Mouse (Mus musculus) gastrocnemius, adult 18-20 months (tissue): ENCODE data around the gene Epo. TPM values are rescaled to one million over a fixed set of nuclear protein-coding genes. Genes with fewer than 3 reads are reported as not detected.

ENCODE experiments used
- DNase-seq: peaks from one replicate; pipeline ENCODE4 v3.0.0; 2021; ENCODE audit warnings: low spot score
- total RNA-seq, 2 experiments: library from RNA; stranded (reverse); gene quantifications; 2 replicates each; pipeline ENCODE4 v1.2.3; 2021

Epo gene
- total RNA-seq, 2 experiments from 2014 or later = not detected

DNA sequence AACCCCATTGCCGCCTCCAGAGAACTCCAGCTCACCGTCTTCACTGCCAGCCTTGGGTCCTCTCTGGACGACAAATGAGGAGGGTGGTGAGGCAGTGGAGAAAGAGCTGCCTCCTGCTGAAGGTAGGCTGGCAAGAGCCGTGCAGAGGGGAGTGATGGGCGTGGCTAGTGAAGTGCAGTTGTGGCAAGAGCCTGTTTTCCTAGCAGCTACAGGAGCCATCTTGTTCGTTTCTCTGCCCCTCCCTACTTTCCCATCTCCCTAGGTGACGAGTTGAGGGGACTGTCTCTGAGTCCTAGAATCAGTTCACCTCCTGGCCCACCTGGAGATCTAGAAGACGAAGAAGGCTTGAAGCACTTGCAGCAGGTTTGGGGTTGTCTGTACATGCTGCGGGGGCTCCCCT lies 11.2 kb downstream of the Epo start:
- DNase-seq = no peak

GRCm38 (mm10) chr5:137519691-137520550 lies 13.1 kb downstream of the Epo start:
- no peak for DNase-seq

DNA sequence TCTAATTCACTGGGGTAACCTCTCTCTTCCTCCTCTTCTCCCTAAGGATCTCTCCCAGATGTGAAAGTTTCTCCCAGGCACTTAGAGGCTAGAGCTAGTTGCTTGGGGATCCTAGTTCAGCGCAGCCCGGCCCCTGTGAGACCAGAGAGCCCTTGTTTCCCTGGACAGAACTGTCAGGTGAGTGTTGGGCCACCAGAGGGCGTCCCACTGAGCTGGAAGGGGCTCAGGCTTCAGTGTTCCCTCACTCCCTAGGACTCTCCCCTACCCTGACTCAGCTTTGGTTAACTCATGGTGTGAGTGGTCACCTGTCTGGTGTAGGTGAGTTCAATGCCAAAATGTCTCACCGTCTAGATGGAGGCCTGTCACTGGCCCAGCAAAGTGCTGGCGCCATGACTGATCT lies 14.6 kb downstream of the Epo start, which contains the start of gene Gigyf1:
Gigyf1 (plus strand) TSS at position 113 of the 400 bp plus-strand sequence.
- DNase-seq = peak; percentile 20

DNA sequence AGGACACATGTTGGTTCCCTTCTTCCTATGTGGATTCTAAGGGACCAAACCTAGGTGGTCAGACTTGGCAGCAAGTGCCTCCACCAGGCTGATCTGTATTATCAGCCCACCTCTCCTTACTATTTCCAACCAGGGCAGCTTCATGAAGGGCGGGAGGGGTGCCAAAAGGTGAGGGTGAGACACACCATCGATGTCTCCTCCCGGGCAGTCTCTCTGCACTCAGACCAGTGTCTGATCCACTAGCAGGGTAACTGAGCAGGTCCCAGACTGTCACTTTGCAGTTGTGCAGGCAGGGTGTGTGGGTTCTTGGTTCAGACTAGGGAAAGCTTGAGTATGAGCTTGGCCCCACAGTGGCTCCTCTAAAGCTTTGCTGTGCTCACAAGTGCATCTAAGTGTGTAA lies 18.2 kb downstream of the Epo start:
- no peak for DNase-seq

DNA sequence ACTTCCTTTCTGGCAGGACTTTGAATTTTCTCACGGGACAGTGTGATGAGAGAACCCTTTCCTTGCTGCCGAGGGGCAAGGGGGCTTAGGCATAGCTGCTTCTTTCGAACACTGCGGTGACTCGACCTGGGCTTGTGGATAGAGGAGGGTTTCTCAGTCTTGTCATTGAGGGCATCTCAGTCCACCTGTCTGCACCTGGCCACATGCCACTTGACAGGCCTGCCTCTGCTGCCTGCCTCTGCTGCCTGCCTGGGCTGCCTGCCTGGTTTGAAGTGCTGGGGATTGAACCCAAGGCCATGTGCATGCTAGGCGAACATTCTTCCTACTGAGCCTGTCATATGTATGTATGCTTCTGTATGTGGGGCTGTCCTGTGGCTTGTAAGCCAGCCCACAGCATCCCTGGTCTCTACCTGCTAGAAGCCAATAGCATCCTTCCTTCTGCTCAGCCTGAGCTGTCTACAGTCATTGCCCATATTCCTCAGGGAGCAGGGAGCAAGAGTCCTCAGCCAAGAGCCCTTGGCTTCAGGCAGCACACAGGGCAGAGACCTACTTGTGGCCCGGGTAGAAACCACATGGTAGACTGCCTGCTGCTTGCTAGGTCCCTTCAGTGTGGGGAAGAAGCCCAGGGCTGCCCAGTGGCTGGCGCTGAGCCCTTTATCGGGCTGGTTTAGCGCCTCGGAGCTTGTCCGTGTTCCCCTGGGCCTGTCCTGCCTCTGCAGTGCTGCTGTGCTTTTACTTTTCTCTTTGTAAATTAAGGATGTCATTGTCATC lies 18.9 kb downstream of the Epo start:
- no peak for DNase-seq

DNA sequence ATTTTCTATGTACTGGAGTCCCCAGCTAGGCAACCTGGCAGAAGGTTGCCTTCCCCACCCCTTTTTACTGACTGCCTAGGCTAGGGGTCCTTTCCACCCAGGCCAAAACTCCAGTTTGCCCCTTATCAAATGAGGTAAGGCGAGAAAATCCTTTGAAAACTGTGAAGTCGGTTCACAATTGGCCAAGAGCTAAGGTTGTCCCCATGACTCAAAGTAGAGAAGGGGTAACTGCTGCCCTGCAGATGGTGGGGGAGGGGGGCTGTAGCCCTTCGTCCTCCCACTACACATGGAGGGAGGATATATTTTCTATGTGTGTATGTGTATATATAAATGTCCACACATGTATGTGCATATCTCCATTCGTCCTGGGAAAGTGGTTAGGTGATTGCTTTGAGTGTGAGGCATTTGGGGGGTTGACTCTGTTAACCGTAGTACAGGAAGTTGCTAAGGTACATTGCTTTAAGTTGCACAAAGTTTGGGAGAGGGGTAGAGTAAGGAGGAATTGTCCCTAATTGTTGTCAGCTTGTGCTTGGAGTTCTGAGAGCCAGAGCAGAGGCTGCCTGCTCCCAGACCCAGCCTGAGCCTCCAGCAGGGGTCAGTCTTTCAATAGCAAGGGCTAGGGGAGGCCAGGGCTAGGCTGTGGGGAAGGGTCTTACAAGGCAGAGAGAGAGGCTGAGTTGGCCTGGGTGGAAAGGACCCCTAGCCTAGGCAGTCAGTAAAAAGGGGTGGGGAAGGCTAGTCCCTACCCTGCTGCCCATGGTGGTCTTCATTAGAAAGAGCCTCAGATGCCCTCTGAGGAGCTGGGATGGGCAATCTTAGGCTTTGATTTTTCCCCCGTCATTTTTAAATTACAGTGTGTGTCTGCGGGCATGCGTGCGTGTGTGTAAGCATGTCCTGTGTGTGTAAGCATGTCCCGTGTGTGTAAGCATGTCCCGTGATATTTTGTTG lies 19.9 kb downstream of the Epo start:
- no peak for DNase-seq

DNA sequence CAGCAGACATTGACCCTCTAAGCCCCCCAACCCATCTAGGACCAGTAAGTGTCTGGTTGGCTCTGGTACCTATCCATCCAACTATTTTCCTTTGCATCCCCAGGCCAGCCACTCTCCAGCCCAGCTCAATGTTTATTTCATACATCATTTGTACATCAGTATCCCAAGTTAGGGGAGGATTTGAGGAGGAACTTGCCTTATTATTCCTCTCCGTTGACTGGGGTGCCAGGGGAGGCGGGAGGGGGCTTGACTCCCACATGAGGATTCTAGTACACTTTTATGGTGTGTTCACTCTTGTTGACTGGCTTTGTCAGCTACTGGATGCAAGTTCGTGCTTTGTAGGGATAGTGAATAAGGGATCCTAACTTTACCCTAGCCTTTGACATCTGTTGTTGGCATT lies 21.3 kb downstream of the Epo start:
- no peak for DNase-seq

- DNase-seq = no peak
Measured at GRCm38 (mm10) chr5:137510573-137511390, 22.3 kb downstream of the Epo start.

GRCm38 (mm10) chr5:137510014-137510501 lies 23.0 kb downstream of the Epo start:
- DNase-seq = peak; percentile 76

DNA sequence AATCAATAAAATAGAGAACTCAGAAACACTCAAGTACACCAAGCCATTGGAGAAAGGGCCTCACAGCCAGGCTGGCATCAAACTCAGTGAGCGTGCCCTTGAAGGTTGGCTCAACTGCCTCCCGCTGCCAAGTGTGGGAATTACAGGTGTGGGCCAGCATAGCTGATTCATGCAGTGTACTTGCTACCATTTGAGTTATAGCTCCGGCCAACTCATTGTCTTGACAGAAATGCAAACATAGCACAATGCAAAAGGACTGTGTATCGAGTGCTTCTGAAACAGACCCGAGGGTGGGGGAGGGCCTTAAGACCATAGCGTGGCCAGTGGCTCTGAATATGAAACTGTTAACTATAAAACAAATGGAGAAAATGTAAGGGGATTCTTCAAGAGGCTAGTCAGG lies 29.0 kb downstream of the Epo start:
- DNase-seq = no peak

- DNase-seq = peak; percentile 84
Measured at GRCm38 (mm10) chr5:137502667-137503110, 30.4 kb downstream of the Epo start.

DNA sequence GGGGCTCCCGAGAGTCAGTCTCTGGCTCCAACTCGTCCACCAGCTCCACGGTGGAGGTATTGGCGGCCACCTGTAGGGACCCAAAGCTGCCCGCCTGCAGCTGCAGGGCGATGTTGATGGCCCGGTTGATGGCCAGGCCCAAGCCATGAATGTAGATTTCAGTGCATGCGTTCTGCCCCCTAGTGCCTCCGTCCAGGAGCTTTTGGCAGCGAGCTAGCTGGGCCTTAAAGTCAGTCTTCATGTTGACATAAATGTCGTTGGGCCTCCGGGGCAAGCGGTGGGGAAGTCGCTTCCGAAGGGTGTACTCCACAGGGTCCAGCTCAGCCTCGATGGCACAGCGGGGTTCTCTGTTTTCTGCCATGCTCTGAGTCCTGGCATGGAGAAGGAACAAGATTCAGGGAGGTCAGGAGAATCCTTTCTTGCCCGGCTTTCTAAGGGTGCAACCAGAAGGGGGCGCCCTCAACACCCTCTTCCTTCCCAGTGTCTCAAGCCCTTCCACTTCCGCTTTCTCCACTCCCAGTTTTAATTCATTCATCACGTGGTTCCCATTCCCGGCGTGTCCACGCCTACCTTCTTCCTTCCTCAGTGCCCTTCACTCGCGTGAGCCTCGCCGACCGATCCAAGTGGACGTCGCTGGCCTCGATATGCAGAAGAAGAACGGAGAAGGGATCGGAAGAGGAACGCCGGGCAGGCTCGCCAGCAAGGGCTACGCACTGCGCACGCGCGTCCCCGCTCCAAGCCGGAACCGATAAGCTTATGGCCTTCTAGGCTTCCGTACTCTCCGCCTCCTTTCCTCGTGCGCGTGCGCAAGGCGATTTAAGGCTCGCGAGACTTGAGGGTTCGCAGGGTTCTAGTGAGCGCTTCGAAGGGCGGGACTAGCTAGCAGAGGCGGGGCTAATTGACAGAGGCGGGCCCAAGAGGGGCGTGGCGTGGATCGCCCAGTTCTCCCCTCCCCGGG lies 31.1 kb downstream of the Epo start, which contains the start of gene Pop7:
Pop7 (minus strand) TSS at position 810 of the 958 bp plus-strand sequence.
- DNase-seq = peak; percentile 100

DNA sequence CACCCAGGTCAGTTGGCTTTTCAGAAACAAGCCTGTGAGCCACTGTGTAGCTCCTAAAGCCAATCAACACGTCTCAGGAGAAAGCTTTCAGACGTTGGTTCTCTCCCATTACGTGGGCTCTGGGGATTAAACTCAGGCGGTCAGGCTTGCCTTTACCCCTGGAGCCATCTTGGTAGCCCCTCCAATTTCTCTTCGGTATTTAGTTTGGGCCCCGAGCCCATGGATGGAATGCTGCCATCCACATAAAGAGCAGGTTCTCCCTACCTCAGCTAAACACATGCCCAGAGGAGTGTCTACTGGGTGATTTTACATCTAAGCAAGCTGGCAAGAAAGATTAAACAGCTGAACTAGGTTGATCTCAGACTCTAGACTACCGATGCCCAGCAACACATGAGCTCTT lies 32.9 kb downstream of the Epo start:
- DNase-seq = no peak

- no peak for DNase-seq
Measured at GRCm38 (mm10) chr5:137493831-137494230, 39.2 kb downstream of the Epo start.

DNA sequence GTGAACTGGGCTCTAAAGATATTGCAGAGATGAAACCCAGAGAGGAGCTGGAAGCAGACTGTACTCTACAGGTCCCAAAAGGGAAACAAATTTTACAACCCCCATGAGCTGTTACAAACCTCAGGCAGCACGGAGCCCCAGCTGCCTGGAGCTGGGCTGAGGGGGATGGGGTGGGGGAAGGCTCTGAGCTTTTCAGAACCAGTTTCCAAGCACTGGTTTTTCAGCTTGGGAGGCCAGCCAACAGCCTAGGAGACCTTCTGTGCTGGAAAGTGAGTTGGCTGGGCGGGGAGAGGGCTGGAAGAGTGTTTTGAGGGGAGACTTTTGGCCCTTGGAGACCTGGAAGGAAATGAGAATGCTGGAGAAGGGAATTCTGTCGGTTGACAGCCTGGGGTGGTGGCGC lies 41.5 kb downstream of the Epo start:
- peak; percentile 57 for DNase-seq

DNA sequence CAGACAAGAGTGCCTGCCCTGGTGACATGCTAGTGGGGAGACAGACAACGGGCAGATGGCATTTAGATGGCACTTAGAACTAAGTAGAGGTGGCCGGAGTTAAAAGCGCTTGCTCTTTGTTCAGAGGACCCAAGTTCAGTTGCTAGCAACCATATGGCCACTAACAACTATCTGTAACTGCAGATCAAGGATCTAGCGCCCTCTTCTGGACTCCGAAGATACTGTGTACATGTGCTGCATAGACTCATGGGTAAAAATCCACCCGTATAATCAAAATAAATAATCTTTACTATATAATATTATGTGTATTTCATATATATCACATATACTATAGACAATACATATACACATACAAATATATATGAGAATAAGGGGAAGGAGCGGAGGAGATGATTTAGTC lies 45.4 kb downstream of the Epo start:
- no peak for DNase-seq

DNA sequence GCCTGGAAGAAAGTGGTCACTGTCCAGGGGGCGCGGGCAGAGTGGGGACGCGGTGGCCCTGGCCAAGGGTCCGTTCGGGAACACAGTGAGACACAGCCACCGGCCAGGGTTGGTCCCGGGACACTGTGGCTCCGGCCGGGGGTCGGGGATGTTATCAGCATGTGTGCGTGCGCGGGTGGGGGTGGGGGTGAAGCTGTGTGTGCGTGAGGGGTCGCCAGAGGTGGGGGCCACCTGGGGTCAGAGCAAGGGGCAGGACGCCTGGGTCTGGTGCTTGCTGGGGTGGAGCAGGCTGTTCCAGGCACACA lies 47.2 kb downstream of the Epo start:
- no peak for DNase-seq

GRCm38 (mm10) chr5:137485071-137485850 lies 47.8 kb downstream of the Epo start:
- DNase-seq = no peak
